Mouse (Mus musculus) testis, adult 2 months (tissue): ENCODE measurements at regions not wholly inside any gene's neighbourhood (a gene's known extent, or its start where the extent isn't known, plus 50 kb on each side); places are given as distances from the start of the nearest gene placed in this dataset.

Experiments
- CTCF ChIP-seq: fragments of 200-500 bp; IDR thresholded peaks from 2 replicates; pipeline ENCODE4 v1.5.1; 2012; ENCODE audit warnings: low read depth, mild to moderate bottlenecking, inconsistent platforms, low read length, moderate library complexity; ENCODE audit not compliant: control insufficient read depth, insufficient read depth, insufficient replicate concordance
- POLR2A ChIP-seq: fragments of 200-500 bp; IDR thresholded peaks from 2 replicates; pipeline ENCODE4 v1.6.1; 2012; ENCODE audit warnings: low read depth, mild to moderate bottlenecking, inconsistent platforms, low read length, moderate library complexity; ENCODE audit not compliant: control insufficient read depth

GRCm38 (mm10) chr11:89213204-89213603 lies 88.9 kb downstream of the Nog start:
- TF ChIP-seq CTCF: no peak
- TF ChIP-seq POLR2A: no peak
